Mouse (Mus musculus): ENCODE results near the gene Tbc1d8.

DNA sequence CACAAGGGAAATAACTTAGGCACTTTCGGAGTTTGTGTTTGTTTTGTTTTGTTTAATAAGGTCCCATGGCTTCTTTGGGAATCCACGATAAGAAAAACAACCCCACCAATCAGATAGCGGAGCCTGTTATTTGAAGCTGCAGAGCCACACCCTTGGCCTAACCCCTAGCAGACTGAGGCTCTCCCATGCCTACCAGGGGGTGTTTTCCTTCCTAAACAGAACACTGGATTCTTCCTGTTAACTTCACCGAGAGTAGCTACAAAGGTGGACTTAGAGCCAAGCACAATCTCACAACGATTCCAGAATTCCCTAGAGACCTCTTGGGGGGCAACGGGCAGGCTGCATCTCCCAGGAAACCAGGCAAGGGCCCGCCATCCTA is 116.1 kb downstream of the Tbc1d8 start:
- TF ChIP-seq CTCF (IDR thresholded peaks at IDR 0.05; ENCODE audit: borderline replicate concordance, insufficient read depth, low read length) (no peak), POLR2A (IDR thresholded peaks at IDR 0.05; ENCODE audit: low read depth, low read length) (no peak)

All from embryonic fibroblast, embryonic 13.5 days (primary cell).